Mouse (Mus musculus) layer of hippocampus, postnatal 25 days (tissue): ENCODE measurements around the gene Gm42420. TPM values are rescaled to one million over a fixed set of nuclear protein-coding genes. Genes with fewer than 3 reads are reported as not detected.

Experiments
- DNase-seq, 2 experiments: peaks; one replicate each; pipeline ENCODE4 v3.0.0; 2022; ENCODE audit warnings: mixed read lengths in 2 of 2, low spot score in 1 of 2; ENCODE audit errors: extremely low spot score in 1 of 2
- total RNA-seq, 2 experiments: library from RNA; stranded (reverse); gene quantifications; 2 replicates each; pipeline ENCODE4 v1.2.3; 2021

Gm42420 gene
- not detected for total RNA-seq

- no peak for DNase-seq
Measured at GRCm38 (mm10) chr6:39585517-39585916, at the start of gene Gm42420. Gm42420 (plus strand) TSS chr6:39585753.

- no peak for DNase-seq
Measured at GRCm38 (mm10) chr6:39536621-39537020, 48.9 kb upstream of the Gm42420 start.

- DNase-seq, result no peak
Measured at GRCm38 (mm10) chr6:39537276-39537675, 48.3 kb upstream of the Gm42420 start.

- DNase-seq, result no peak
Measured at GRCm38 (mm10) chr6:39538227-39538626, 47.3 kb upstream of the Gm42420 start.

GRCm38 (mm10) chr6:39539679-39540155 lies 45.8 kb upstream of the Gm42420 start:
- no peak for DNase-seq

GRCm38 (mm10) chr6:39540563-39540962 lies 45.0 kb upstream of the Gm42420 start:
- no peak for DNase-seq

GRCm38 (mm10) chr6:39542631-39543597 lies 42.6 kb upstream of the Gm42420 start:
- no peak for DNase-seq

GRCm38 (mm10) chr6:39543769-39544420 lies 41.7 kb upstream of the Gm42420 start:
- DNase-seq, result no peak

GRCm38 (mm10) chr6:39545474-39545873 lies 40.1 kb upstream of the Gm42420 start:
- DNase-seq, result no peak

GRCm38 (mm10) chr6:39548030-39548429 lies 37.5 kb upstream of the Gm42420 start:
- DNase-seq, result no peak

GRCm38 (mm10) chr6:39551981-39552636 lies 33.4 kb upstream of the Gm42420 start:
- DNase-seq, result no peak

GRCm38 (mm10) chr6:39554888-39555647 lies 30.5 kb upstream of the Gm42420 start:
- no peak for DNase-seq

GRCm38 (mm10) chr6:39555648-39555945 lies 30.0 kb upstream of the Gm42420 start:
- no peak for DNase-seq

- peak; percentile 36 to 39 for DNase-seq
Measured at GRCm38 (mm10) chr6:39556900-39557659, 28.5 kb upstream of the Gm42420 start.

- DNase-seq, result peak; percentile 79
Measured at GRCm38 (mm10) chr6:39557723-39558261, 27.8 kb upstream of the Gm42420 start, which contains the start of gene Dennd2a. Dennd2a (minus strand) TSS chr6:39557867.

GRCm38 (mm10) chr6:39559276-39559939 lies 26.1 kb upstream of the Gm42420 start:
- no peak for DNase-seq

GRCm38 (mm10) chr6:39562166-39563015 lies 23.2 kb upstream of the Gm42420 start:
- peak; percentile 64 to 81 for DNase-seq

GRCm38 (mm10) chr6:39567528-39567927 lies 18.0 kb upstream of the Gm42420 start:
- DNase-seq, result no peak
